Mouse (Mus musculus) testis, adult 2 months (tissue): ENCODE measurements around the gene Wdr45.

Source experiments
- CTCF ChIP-seq: fragments of 200-500 bp; IDR thresholded peaks from 2 replicates; pipeline ENCODE4 v1.5.1; 2012; ENCODE audit warnings: low read depth, mild to moderate bottlenecking, inconsistent platforms, low read length, moderate library complexity; ENCODE audit not compliant: control insufficient read depth, insufficient read depth, insufficient replicate concordance
- POLR2A ChIP-seq: fragments of 200-500 bp; IDR thresholded peaks from 2 replicates; pipeline ENCODE4 v1.6.1; 2012; ENCODE audit warnings: low read depth, mild to moderate bottlenecking, inconsistent platforms, low read length, moderate library complexity; ENCODE audit not compliant: control insufficient read depth

DNA sequence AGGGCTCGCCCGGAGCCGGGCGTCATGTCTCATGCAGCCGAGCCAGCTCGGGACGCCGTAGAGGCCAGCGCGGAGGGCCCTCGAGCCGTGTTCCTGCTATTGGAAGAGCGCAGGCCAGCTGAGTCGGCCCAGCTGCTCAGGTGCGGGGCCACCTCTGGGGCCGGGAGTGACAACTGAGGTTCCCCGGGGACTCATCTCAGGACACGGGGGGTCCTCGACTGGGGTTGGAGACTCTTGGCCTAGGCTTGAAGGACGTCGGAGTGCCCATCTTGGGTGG, 48.7 kb downstream of the Wdr45 start:
- TF ChIP-seq CTCF (no peak), POLR2A (no peak)
